Mouse (Mus musculus): ENCODE results near the gene Vangl2.
"Not testable (repeated sequence)": the region's sequence is repeated elsewhere in the genome, so short reads cannot be mapped to it uniquely, and the experiment has no call there.

Vangl2 gene

GRCm38 (mm10) chr1:172001665-172002064 is 26.6 kb downstream of the Vangl2 start:
- no peak for DNase-seq (ENCODE audit: extremely low spot score)

DNA sequence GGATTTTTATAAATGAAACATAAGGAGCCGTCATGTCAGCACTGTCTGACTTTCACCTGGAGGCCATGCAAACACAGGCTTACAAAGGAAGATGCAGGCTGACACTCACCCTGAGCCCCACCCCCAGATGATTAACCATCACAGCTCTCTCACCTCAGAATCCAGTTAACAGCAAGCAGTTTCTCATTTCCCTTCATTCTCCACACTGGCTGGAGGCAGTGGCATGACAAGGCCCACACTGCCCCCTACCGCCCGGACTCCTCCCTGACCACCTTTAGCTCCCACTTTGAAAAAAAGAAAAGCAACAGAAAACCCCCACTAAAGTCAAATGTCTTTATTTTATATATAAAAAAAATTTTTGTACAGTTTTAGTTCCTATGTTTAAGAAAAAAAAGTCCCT is 27.6 kb downstream of the Vangl2 start:
- peak; percentile 58 for DNase-seq (ENCODE audit: extremely low spot score)

- no peak for DNase-seq (ENCODE audit: extremely low spot score)
Measured at GRCm38 (mm10) chr1:171998820-171999597, 29.2 kb downstream of the Vangl2 start.

GRCm38 (mm10) chr1:171996701-171997100 is 31.5 kb downstream of the Vangl2 start:
- no peak for DNase-seq (ENCODE audit: extremely low spot score)

DNA sequence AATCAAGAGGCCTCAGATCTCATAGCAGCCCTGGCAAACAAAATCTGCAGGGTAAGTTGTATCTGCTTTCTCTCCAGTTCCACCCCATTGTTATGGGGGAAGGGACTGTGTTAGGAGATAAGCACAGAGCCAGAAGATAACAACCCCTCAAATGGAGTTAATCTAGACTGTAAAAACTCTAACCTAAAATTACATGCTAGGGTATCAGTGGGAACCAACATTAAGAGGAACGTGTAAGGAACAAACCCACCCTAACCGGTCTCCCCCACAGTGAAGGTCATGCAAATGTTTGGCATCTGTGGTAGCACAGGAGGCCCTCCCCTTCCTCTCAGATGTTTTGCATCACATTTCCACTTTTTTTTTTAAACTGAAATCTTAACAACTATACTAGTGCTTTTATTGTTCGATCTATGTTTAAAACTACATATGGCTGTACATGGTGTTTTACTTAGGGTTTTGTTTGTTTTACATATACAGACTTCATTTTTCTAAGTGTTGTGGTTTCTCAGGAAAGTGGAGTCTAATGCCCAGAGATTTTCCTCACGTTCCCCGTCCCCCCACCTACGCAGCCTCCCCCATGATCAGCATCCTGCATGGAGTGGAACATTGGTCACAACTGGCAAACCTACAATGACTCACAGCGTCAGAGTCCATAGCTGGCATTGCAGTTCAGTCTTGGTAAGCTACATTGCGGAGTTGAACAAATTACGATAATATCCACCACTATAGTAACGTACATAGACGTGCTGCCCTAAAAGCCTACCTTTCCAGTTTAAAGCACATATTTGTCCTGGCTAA is 33.1 kb downstream of the Vangl2 start:
- no peak for DNase-seq (ENCODE audit: extremely low spot score)

- DNase-seq (ENCODE audit: extremely low spot score), result no peak
Measured at GRCm38 (mm10) chr1:171994501-171994900, 33.7 kb downstream of the Vangl2 start.

GRCm38 (mm10) chr1:171992901-171993530 is 35.2 kb downstream of the Vangl2 start:
- no peak for DNase-seq (ENCODE audit: extremely low spot score)

- DNase-seq (ENCODE audit: extremely low spot score), result no peak
Measured at GRCm38 (mm10) chr1:171991883-171992282, 36.4 kb downstream of the Vangl2 start.

GRCm38 (mm10) chr1:171984121-171984520 is 44.1 kb downstream of the Vangl2 start:
- DNase-seq (ENCODE audit: extremely low spot score), result no peak

DNA sequence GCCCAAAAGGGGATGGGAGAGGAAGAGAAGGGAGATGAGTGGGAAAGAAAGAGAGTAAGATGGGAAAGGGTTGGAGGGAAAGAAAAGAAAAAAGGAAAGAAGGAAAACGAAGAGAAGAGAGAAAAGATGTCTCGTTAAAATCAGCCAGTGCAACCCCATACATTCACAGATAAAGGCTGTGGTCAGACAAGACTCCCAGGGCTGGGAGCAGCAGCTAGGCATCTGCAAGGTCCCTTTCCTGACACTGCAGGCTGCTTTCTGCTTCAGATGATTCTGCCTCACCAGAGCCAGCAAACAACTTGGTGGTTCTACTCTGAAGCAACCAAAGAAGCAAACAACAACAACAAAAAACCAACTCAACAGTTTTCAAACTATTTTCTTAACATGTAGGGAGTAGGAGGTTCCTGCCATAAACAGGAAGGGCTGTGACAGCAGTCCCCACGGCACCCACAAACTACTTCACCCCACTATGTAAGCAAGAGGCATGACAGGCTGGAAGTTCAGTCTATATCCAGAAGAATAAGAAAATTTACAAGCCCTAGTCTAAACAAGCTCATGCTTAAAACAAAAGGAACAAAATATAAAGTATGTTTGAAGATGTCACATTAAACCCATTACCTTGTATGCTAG is 44.8 kb downstream of the Vangl2 start:
- no peak for DNase-seq (ENCODE audit: extremely low spot score)

DNA sequence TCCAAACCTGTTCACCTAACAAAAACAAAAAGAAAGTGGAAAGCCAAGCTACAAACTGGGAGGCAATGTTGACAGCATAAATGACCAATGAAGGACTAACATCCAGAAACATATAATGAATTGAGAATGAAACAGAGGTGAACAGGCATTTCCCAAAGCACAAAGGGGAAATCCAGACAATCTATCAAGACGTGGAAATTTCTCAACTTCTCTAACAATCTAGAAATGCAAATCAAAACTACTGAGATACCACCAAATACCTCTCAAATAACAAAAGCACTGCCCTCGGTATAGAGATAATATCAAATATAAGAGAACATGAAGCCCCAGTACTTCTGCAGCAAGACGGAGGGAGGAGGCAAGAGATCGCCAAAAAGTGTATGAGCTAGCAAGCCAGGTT is 45.5 kb downstream of the Vangl2 start:
- no peak for DNase-seq (ENCODE audit: extremely low spot score)

- DNase-seq (ENCODE audit: extremely low spot score), result no peak
Measured at GRCm38 (mm10) chr1:171982170-171982569, 46.1 kb downstream of the Vangl2 start.

GRCm38 (mm10) chr1:171979969-171980730 is 48.1 kb downstream of the Vangl2 start:
- no peak for DNase-seq (ENCODE audit: extremely low spot score)

- no peak for DNase-seq (ENCODE audit: extremely low spot score)
Measured at GRCm38 (mm10) chr1:171977891-171978290, 50.4 kb downstream of the Vangl2 start.

DNA sequence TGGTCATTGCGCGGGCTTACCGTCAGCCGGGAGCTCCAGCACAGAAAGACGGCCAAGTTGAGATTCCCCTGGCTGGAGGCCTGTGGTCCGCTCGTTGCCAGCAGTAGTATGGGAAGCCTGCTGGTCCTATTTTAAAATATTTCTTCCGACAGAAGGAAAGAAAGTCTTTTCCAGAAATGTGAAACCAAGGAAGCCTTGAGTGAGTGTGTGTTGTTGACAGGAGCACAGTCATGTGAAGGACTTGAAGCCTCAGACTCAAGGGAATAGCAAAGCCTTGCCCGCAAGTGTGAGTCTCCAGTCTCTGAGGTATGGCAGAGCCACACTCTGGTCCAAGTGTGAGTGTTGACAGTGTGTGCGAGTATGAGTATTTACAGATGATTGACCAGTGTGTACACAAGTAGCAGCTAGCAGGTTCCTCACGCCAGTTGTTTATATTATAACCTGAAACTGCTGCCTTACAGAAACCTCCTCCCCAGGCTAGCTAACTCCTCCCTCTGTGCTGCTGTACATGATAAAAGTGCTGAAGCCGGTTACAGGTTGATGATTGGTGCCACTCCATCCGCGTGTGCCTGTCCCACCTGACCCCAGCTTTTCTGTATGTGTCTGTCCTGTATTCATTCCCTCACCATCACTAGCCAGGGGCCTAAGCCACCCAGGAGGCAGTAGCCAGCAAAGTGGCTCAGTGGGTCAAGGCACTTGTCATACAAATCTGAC is 51.3 kb downstream of the Vangl2 start:
- DNase-seq (ENCODE audit: extremely low spot score), result no peak

DNA sequence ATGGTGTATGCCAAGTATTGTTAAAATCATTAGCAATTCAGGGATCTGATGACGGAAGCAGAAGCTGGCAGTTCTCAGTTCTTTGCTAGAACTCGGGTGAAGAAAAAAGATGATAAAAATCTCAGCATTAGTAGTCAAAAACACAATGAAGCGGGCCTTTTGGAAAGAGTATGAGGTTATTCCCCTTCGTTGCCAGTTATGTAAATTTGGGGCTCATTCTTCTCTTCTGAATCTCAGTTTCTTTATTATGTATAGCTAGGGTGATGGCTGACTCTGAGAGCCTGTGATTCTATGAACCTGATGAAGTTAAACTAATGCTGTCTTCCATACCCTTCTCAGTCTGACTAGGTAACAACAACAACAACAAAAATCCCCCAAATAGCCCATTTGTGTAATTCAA is 52.4 kb downstream of the Vangl2 start:
- DNase-seq (ENCODE audit: extremely low spot score), result no peak

DNA sequence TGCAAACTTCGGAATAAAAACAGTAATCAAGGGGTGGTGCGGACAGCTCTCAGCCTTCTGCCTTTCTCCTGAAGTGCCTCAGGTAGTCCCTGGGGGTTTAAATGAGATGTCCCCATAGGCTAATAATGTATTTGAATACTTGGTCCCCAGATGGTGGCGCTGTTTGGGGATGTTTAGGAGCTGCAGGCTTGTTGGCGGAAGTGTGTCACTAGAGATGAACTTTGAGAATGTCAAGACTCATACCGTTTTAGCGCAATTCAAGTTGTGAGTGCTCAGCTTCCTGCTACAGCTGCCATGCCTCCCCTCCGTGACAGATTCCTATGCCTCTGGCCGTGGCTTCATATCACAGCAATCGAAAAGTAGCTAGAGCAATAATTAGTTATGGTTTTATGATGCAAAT is 52.9 kb downstream of the Vangl2 start:
- no peak for DNase-seq (ENCODE audit: extremely low spot score)

DNA sequence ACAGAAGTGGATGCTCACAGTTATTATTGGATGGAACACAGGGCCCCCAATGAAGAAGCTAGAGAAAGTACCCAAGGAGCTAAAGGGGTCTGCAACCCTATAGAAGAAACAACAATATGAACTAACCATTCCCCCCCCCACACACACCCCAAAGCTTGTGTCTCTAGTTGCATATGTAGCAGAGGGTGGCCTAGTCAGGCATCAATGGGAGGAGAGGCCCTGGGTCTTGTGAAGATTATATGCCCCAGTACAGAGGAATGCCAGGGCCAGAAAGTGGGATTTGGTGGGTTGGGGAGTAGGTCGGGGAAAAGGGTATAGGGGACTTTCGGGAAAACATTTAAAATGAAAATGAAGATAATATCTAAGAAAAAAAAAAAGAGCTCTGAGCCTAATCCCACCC is 53.9 kb downstream of the Vangl2 start:
- DNase-seq (ENCODE audit: extremely low spot score), result not testable (repeated sequence)

DNA sequence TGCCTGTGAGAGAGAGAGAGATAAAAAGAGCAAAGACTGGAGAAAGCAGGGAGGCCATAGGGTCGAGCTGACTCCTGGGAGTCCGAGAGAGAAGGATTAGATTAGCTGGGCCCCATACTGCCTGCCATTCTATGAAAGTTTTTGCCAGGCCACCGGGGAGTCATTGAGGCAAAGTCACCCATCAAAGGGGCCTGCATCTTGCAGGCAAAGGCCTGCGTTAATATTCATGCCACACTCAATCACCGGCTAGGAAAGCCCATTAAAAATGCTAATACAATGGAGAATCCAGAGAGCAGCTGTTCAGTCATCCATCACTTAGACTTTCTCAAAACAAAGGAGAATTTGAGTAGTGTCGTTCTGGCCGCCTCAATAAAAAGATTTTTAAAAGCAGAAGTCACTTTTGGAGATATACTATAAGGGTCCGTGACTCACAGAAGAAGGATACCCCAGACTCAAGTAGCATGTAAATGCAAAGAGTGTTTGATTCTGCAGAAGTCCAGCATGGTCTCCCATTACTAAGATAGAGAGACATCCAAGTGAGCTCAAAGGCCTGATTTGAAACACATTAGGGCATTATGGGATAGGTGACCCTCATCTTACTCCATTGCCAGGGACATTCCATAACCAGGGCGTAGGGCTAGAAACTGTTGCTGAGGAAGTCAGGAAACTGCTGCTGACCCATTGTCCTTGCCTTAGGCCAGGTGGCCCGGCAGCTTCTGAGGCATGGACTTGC is 57.2 kb downstream of the Vangl2 start:
- peak; percentile 14 for DNase-seq (ENCODE audit: extremely low spot score)

- DNase-seq (ENCODE audit: extremely low spot score), result no peak
Measured at GRCm38 (mm10) chr1:171969221-171969620, 59.0 kb downstream of the Vangl2 start.

Measured in embryo, embryonic 9.5 days (tissue).